Mouse (Mus musculus) erythroblast, embryonic 14.5 days (primary cell): Measurements from ENCODE around the gene Dlgap4.

Experiments used
- GATA1 ChIP-seq: IDR thresholded peaks from 2 replicates; pipeline ENCODE4 v1.6.1; 2012; ENCODE audit warnings: low read length, inconsistent platforms, mixed read lengths
- TAL1 ChIP-seq: IDR thresholded peaks from 3 replicates; pipeline ENCODE4 v1.6.1; 2012; ENCODE audit warnings: low read length, inconsistent platforms, mixed read lengths

- TF ChIP-seq TAL1 (no peak), GATA1 (no peak)
Measured at GRCm38 (mm10) chr2:156627917-156628316, 14.4 kb downstream of the Dlgap4 start.
